Mouse (Mus musculus): ENCODE data around the gene Ccl8. TPM values are rescaled to one million over a fixed set of nuclear protein-coding genes. Genes with fewer than 3 reads are reported as not detected.

Gene Ccl8
- not detected in 2 replicates for polyA plus RNA-seq (2015; fragmentation: Nextera tagmentation; extraction: Ambion mirVana)

DNA sequence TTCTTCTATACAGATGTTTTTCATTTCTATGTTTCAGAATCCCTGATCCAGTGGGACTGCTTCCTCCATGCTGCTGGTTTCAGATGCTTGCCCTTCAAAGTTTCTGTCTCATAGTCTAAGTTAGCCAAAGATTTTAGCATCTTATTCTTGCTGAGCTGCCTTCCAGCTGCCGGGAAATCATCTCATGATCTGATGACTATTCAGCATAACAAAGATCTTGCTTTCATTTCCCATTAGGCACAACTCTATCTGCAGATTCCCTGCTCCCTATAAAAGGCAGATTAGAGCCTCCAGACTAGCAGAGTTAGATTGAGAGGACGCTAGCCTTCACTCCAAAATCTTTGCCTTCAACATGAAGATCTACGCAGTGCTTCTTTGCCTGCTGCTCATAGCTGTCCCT, at the start of gene Ccl8:
TSS of gene Ccl8 (plus strand) at position 301 of the 400 bp plus-strand sequence.
- WGBS = 78% methylated on average over 3 of the region's 3 CpGs
- no peaks in the 10 kb centered on the region for H3K36me3 ChIP-seq (ENCODE audit: control insufficient read depth, insufficient read depth)
- no peaks in the 10 kb centered on the region for H3K4me1 ChIP-seq (replicated peaks; ENCODE audit: control insufficient read depth, insufficient read depth, low read length)
- no peaks in the 10 kb centered on the region for H3K9me3 ChIP-seq (ENCODE audit: control insufficient read depth, low read length)
- no peak within 1 kb of the TSS for H3K9ac ChIP-seq (replicated peaks; ENCODE audit: low read depth, low read length)
- H3K27me3 ChIP-seq (replicated peaks; ENCODE audit: control insufficient read depth, insufficient read depth, low read length) = no peaks in the 10 kb centered on the region
- H3K4me3 ChIP-seq (replicated peaks; ENCODE audit: low read length) = no peak within 1 kb of the TSS
- H3K27ac ChIP-seq (ENCODE audit: low read length) = no peak within 1 kb of the TSS
- no peak for ATAC-seq
- H3K4me2 ChIP-seq (ENCODE audit: low read length) = no peak within 1 kb of the TSS

- 88% methylated on average over 7 of the region's 7 CpGs for WGBS
- Histone ChIP-seq H3K27me3 (replicated peaks; ENCODE audit: control insufficient read depth, insufficient read depth, low read length) (no peaks in the 10 kb centered on the region), H3K9ac (replicated peaks; ENCODE audit: low read depth, low read length) (no peak overlapping the region), H3K9me3 (ENCODE audit: control insufficient read depth, low read length) (no peaks in the 10 kb centered on the region), H3K4me1 (replicated peaks; ENCODE audit: control insufficient read depth, insufficient read depth, low read length) (no peaks in the 10 kb centered on the region), H3K4me3 (replicated peaks; ENCODE audit: low read length) (no peak overlapping the region), H3K36me3 (ENCODE audit: control insufficient read depth, insufficient read depth) (no peaks in the 10 kb centered on the region), H3K27ac (ENCODE audit: low read length) (no peak overlapping the region), H3K4me2 (ENCODE audit: low read length) (no peak overlapping the region)
- no peak for ATAC-seq
Observed at GRCm38 (mm10) chr11:82066953-82067571, 47.9 kb upstream of the Ccl8 start.

GRCm38 (mm10) chr11:82071076-82071475, 43.9 kb upstream of the Ccl8 start:
- Histone ChIP-seq H3K4me1 (replicated peaks; ENCODE audit: control insufficient read depth, insufficient read depth, low read length) (no peaks in the 10 kb centered on the region), H3K4me3 (replicated peaks; ENCODE audit: low read length) (no peak overlapping the region), H3K27me3 (replicated peaks; ENCODE audit: control insufficient read depth, insufficient read depth, low read length) (no peaks in the 10 kb centered on the region), H3K9me3 (ENCODE audit: control insufficient read depth, low read length) (no peaks in the 10 kb centered on the region), H3K27ac (ENCODE audit: low read length) (no peak overlapping the region), H3K4me2 (ENCODE audit: low read length) (no peak overlapping the region), H3K36me3 (ENCODE audit: control insufficient read depth, insufficient read depth) (no peaks in the 10 kb centered on the region), H3K9ac (replicated peaks; ENCODE audit: low read depth, low read length) (no peak overlapping the region)
- WGBS = 78% methylated on average over 3 of the region's 3 CpGs
- no peak for ATAC-seq

DNA sequence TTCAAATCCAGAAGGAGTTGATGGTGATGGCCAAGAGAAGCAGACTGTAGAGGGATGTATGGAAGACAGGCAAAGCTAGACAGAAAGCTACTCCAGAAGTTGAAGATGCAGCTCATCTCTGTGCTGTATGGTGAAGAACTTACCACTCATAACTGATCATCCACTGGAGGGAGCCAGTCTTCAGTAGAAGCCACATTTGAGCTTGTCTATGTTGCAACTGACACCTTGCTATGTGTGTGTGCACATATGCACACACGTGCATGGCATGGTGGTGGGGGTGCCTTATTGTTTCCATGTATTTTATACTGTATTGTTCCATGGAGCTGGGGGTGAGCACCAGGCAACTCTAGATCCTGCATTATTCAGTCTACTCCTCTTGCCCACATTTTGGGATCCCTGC, 42.6 kb upstream of the Ccl8 start:
- Histone ChIP-seq H3K4me3 (replicated peaks; ENCODE audit: low read length) (no peak overlapping the region), H3K4me1 (replicated peaks; ENCODE audit: control insufficient read depth, insufficient read depth, low read length) (no peaks in the 10 kb centered on the region), H3K27ac (ENCODE audit: low read length) (no peak overlapping the region), H3K36me3 (ENCODE audit: control insufficient read depth, insufficient read depth) (no peaks in the 10 kb centered on the region), H3K9me3 (ENCODE audit: control insufficient read depth, low read length) (no peaks in the 10 kb centered on the region), H3K4me2 (ENCODE audit: low read length) (no peak overlapping the region), H3K27me3 (replicated peaks; ENCODE audit: control insufficient read depth, insufficient read depth, low read length) (no peaks in the 10 kb centered on the region), H3K9ac (replicated peaks; ENCODE audit: low read depth, low read length) (no peak overlapping the region)
- 75% methylated on average over 1 of the region's 1 CpGs for WGBS
- no peak for ATAC-seq

- H3K9me3 ChIP-seq (ENCODE audit: control insufficient read depth, low read length) = no peaks in the 10 kb centered on the region
- H3K27ac ChIP-seq (ENCODE audit: low read length) = no peak overlapping the region
- no peak for ATAC-seq
- 93% methylated on average over 3 of the region's 3 CpGs for WGBS
- no peak overlapping the region for H3K4me3 ChIP-seq (replicated peaks; ENCODE audit: low read length)
- H3K9ac ChIP-seq (replicated peaks; ENCODE audit: low read depth, low read length) = no peak overlapping the region
- H3K4me2 ChIP-seq (ENCODE audit: low read length) = no peak overlapping the region
- H3K36me3 ChIP-seq (ENCODE audit: control insufficient read depth, insufficient read depth) = no peaks in the 10 kb centered on the region
- H3K27me3 ChIP-seq (replicated peaks; ENCODE audit: control insufficient read depth, insufficient read depth, low read length) = no peaks in the 10 kb centered on the region
- H3K4me1 ChIP-seq (replicated peaks; ENCODE audit: control insufficient read depth, insufficient read depth, low read length) = no peaks in the 10 kb centered on the region
Observed at GRCm38 (mm10) chr11:82072984-82073383, 42.0 kb upstream of the Ccl8 start.

GRCm38 (mm10) chr11:82073686-82074085, 41.3 kb upstream of the Ccl8 start:
- Histone ChIP-seq H3K36me3 (ENCODE audit: control insufficient read depth, insufficient read depth) (no peaks in the 10 kb centered on the region), H3K4me3 (replicated peaks; ENCODE audit: low read length) (no peak overlapping the region), H3K4me2 (ENCODE audit: low read length) (no peak overlapping the region), H3K9me3 (ENCODE audit: control insufficient read depth, low read length) (no peaks in the 10 kb centered on the region), H3K27ac (ENCODE audit: low read length) (no peak overlapping the region), H3K4me1 (replicated peaks; ENCODE audit: control insufficient read depth, insufficient read depth, low read length) (no peaks in the 10 kb centered on the region), H3K9ac (replicated peaks; ENCODE audit: low read depth, low read length) (no peak overlapping the region), H3K27me3 (replicated peaks; ENCODE audit: control insufficient read depth, insufficient read depth, low read length) (no peaks in the 10 kb centered on the region)
- WGBS = 83% methylated on average over 3 of the region's 3 CpGs
- no peak for ATAC-seq

DNA sequence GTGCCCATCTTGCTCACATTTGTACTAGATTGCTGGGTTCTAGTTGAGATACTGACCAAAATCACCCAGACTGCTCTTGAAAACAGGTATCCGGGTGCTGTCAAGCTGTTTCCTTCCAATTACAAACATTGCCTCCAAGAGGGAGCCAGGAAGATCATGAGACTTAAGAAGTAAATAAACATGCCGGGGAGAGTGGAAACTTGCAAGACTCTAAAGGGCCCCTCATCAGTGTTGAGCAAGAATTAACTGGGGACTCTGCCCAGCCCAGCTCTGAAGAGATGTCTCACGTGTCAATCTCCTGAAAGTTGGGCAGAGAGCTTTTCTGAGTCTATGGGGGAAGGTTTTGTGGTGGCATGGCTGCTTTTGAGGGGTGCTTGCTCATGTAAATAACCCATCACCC, 38.0 kb upstream of the Ccl8 start:
- no peak overlapping the region for H3K9ac ChIP-seq (replicated peaks; ENCODE audit: low read depth, low read length)
- H3K9me3 ChIP-seq (ENCODE audit: control insufficient read depth, low read length) = no peaks in the 10 kb centered on the region
- H3K4me1 ChIP-seq (replicated peaks; ENCODE audit: control insufficient read depth, insufficient read depth, low read length) = no peaks in the 10 kb centered on the region
- no peaks in the 10 kb centered on the region for H3K36me3 ChIP-seq (ENCODE audit: control insufficient read depth, insufficient read depth)
- no peak overlapping the region for H3K27ac ChIP-seq (ENCODE audit: low read length)
- no peak overlapping the region for H3K4me2 ChIP-seq (ENCODE audit: low read length)
- H3K27me3 ChIP-seq (replicated peaks; ENCODE audit: control insufficient read depth, insufficient read depth, low read length) = no peaks in the 10 kb centered on the region
- ATAC-seq = no peak
- no peak overlapping the region for H3K4me3 ChIP-seq (replicated peaks; ENCODE audit: low read length)
- WGBS = 77% methylated on average over 3 of the region's 3 CpGs

DNA sequence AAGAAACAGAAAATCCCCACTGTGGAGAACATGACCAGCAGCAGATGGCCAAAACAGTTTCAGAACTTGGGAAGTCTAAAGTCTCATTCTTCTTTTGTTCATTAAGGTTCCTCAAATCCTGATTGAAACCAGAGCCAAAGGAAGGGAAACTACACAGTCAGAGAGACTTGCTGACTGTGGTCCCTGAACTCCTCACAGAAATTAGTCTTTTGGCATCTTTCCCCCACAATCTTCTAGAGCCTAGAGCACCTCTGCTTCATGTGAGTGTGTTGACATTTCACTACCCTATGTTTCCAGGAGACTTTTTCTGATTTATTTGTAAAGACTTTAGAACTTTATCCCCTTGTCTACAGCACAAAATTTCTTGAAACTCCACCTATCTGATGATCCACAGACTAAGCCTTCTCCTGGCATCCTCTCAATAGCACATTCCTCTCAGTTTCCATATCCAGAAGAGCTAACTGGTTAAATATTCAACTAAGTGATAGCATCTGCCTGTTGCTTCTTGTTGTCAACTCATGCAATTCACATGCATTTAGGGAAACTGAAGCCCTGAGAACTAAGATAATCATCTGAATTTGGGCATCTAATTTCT, 36.8 kb upstream of the Ccl8 start:
- H3K36me3 ChIP-seq (ENCODE audit: control insufficient read depth, insufficient read depth) = no peaks in the 10 kb centered on the region
- H3K4me3 ChIP-seq (replicated peaks; ENCODE audit: low read length) = no peak overlapping the region
- H3K27me3 ChIP-seq (replicated peaks; ENCODE audit: control insufficient read depth, insufficient read depth, low read length) = no peaks in the 10 kb centered on the region
- H3K4me1 ChIP-seq (replicated peaks; ENCODE audit: control insufficient read depth, insufficient read depth, low read length) = no peaks in the 10 kb centered on the region
- ATAC-seq = no peak
- no peak overlapping the region for H3K27ac ChIP-seq (ENCODE audit: low read length)
- no peaks in the 10 kb centered on the region for H3K9me3 ChIP-seq (ENCODE audit: control insufficient read depth, low read length)
- H3K4me2 ChIP-seq (ENCODE audit: low read length) = no peak overlapping the region
- no peak overlapping the region for H3K9ac ChIP-seq (replicated peaks; ENCODE audit: low read depth, low read length)

GRCm38 (mm10) chr11:82080865-82081264, 34.1 kb upstream of the Ccl8 start:
- Histone ChIP-seq H3K4me1 (replicated peaks; ENCODE audit: control insufficient read depth, insufficient read depth, low read length) (no peaks in the 10 kb centered on the region), H3K36me3 (ENCODE audit: control insufficient read depth, insufficient read depth) (no peaks in the 10 kb centered on the region), H3K9ac (replicated peaks; ENCODE audit: low read depth, low read length) (no peak overlapping the region), H3K27me3 (replicated peaks; ENCODE audit: control insufficient read depth, insufficient read depth, low read length) (no peaks in the 10 kb centered on the region), H3K9me3 (ENCODE audit: control insufficient read depth, low read length) (no peaks in the 10 kb centered on the region), H3K4me2 (ENCODE audit: low read length) (no peak overlapping the region), H3K4me3 (replicated peaks; ENCODE audit: low read length) (no peak overlapping the region), H3K27ac (ENCODE audit: low read length) (no peak overlapping the region)
- ATAC-seq = no peak
- 89% methylated on average over 3 of the region's 3 CpGs for WGBS

- no peak for ATAC-seq
Observed at GRCm38 (mm10) chr11:82084360-82084759, 30.6 kb upstream of the Ccl8 start.

More at GRCm38 (mm10) chr11:82084360-82084759, 30.6 kb upstream of the Ccl8 start:
- no peak overlapping the region for H3K4me2 ChIP-seq (ENCODE audit: low read length)
- WGBS = 82% methylated on average over 3 of the region's 3 CpGs
- no peaks in the 10 kb centered on the region for H3K27me3 ChIP-seq (replicated peaks; ENCODE audit: control insufficient read depth, insufficient read depth, low read length)
- no peaks in the 10 kb centered on the region for H3K36me3 ChIP-seq (ENCODE audit: control insufficient read depth, insufficient read depth)
- H3K27ac ChIP-seq (ENCODE audit: low read length) = no peak overlapping the region
- no peaks in the 10 kb centered on the region for H3K9me3 ChIP-seq (ENCODE audit: control insufficient read depth, low read length)
- H3K4me3 ChIP-seq (replicated peaks; ENCODE audit: low read length) = no peak overlapping the region
- H3K4me1 ChIP-seq (replicated peaks; ENCODE audit: control insufficient read depth, insufficient read depth, low read length) = no peaks in the 10 kb centered on the region
- H3K9ac ChIP-seq (replicated peaks; ENCODE audit: low read depth, low read length) = no peak overlapping the region
